Mouse (Mus musculus) intestine, postnatal 0 days (tissue): ENCODE results near the gene Nid2. TPM values are rescaled to one million over a fixed set of nuclear protein-coding genes. Genes with fewer than 3 reads are reported as not detected.

Experiments
- ATAC-seq: fragments of 200-750 bp; cut with Nextera tagmentation; 2 replicates; pipeline ENCODE4 v1.8.0; 2017; ENCODE audit warnings: mild to moderate bottlenecking, moderate TSS enrichment, moderate library complexity
- H3K27ac ChIP-seq: fragments of 300-500 bp; sonication (generic); 2 replicates; pipeline ENCODE4 v1.5.1; 2014; ENCODE audit warnings: mild to moderate bottlenecking, low read depth, low read length, moderate library complexity
- H3K27me3 ChIP-seq: fragments of 300-500 bp; sonication (generic); replicated peaks from 2 replicates; pipeline ENCODE4 v1.6.1; 2014; ENCODE audit warnings: low read length, mixed read lengths; ENCODE audit not compliant: control insufficient read depth, insufficient read depth
- H3K36me3 ChIP-seq: fragments of 300-500 bp; sonication (generic); 2 replicates; pipeline ENCODE4 v1.6.1; 2014; ENCODE audit warnings: mild to moderate bottlenecking, moderate library complexity; ENCODE audit not compliant: control insufficient read depth, insufficient read depth
- H3K4me1 ChIP-seq: fragments of 300-500 bp; sonication (generic); replicated peaks from 2 replicates; pipeline ENCODE4 v1.6.1; 2014; ENCODE audit warnings: antibody characterized with exemption, low read length, mixed read lengths; ENCODE audit not compliant: control insufficient read depth, insufficient read depth
- H3K4me2 ChIP-seq: fragments of 300-500 bp; sonication (generic); replicated peaks from 2 replicates; pipeline ENCODE4 v1.6.1; 2014; ENCODE audit warnings: low read depth, mild to moderate bottlenecking, moderate library complexity
- H3K4me3 ChIP-seq: fragments of 300-500 bp; sonication (generic); 2 replicates; pipeline ENCODE4 v1.5.1; 2014; ENCODE audit warnings: low read depth, low read length
- H3K9ac ChIP-seq: fragments of 300-500 bp; sonication (generic); 2 replicates; pipeline ENCODE4 v1.6.1; 2014; ENCODE audit warnings: mild to moderate bottlenecking, low read depth, low read length
- H3K9me3 ChIP-seq: fragments of 300-500 bp; sonication (generic); 2 replicates; pipeline ENCODE4 v1.6.1; 2016; ENCODE audit warnings: mixed run types; ENCODE audit not compliant: control insufficient read depth
- CTCF ChIP-seq: sonication (generic); IDR thresholded peaks from 2 replicates; pipeline ENCODE4 v1.5.1; 2016; ENCODE audit warnings: low read depth, mild to moderate bottlenecking, control low read depth, antibody characterized with exemption, moderate library complexity
- WGBS: fragments of 180-500 bp; shearing (Covaris S2); extraction: QIAGEN DNeasy Blood & Tissue Kit; methylation state at CpG from one replicate; pipeline ENCODE4 v1.1.7; 2014; 5-methylcytosine and 5-hydroxymethylcytosine counted together
- polyA plus RNA-seq: library from polyadenylated mRNA; unstranded; fragments of >200 nt; fragmentation: Nextera tagmentation; extraction: Ambion mirVana; gene quantifications from 2 replicates; pipeline ENCODE4 v1.2.1, GENCODE M21; 2015

The Nid2 gene
- polyA plus RNA-seq, 1 experiment from 2014 or later, result 20.0 TPM

DNA sequence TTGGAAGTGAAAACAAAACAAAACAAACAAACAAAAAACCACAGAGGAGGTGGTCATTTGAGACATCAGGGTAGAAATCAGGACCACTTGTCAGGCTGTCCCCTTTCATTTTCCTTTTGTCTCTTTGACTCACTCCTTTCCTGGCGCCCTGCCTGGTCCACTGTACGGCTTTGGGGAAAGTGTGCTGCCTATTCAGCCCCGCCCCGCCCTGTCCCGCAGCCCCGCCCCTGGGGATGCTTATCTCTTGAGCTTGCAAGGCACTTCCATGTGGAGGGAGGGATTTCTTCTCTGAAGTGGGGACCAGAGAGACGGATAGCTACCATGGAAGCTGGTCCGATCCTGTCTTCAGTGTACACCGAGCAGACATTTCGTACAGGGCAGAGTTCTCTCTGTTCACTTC, 52.6 kb downstream of the Nid2 start:
- no peaks in the 10 kb centered on the region for H3K27me3 ChIP-seq
- 49% methylated on average over 10 of the region's 10 CpGs for WGBS
- H3K4me1 ChIP-seq, result no peaks in the 10 kb centered on the region
- H3K27ac ChIP-seq, result no peak overlapping the region
- TF ChIP-seq CTCF, result no peak
- no peak overlapping the region for H3K4me3 ChIP-seq
- H3K9me3 ChIP-seq, result no peaks in the 10 kb centered on the region
- H3K4me2 ChIP-seq, result no peak overlapping the region
- ATAC-seq, result no peak
- no peak overlapping the region for H3K9ac ChIP-seq
- H3K36me3 ChIP-seq, result peaks cover 38% of the 10 kb centered on the region

GRCm38 (mm10) chr14:19807339-19807738, 56.3 kb downstream of the Nid2 start:
- 79% methylated on average over 3 of the region's 3 CpGs for WGBS
- Histone ChIP-seq H3K9me3 (no peaks in the 10 kb centered on the region), H3K27me3 (no peaks in the 10 kb centered on the region), H3K4me3 (no peak overlapping the region), H3K36me3 (peaks cover 37% of the 10 kb centered on the region), H3K27ac (no peak overlapping the region), H3K4me1 (no peaks in the 10 kb centered on the region), H3K4me2 (no peak overlapping the region), H3K9ac (no peak overlapping the region)
- no peak for TF ChIP-seq CTCF
- ATAC-seq, result no peak

DNA sequence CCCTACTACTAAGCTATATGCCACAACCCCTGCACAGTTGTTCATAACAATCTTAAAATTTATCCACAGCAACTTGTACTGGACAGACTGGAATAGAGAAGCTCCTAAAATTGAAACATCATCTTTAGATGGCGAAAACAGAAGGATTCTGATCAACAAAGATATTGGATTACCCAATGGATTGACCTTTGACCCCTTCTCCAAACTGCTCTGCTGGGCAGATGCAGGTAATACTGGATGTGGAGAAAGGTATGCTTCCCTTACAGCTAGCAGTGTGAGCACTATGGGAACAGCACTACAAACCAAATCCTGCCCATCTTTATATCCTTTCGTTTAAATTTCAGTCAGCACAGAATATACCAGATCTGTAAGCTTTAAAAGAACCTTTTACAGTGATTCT, 56.8 kb downstream of the Nid2 start:
- no peak for ATAC-seq
- 86% methylated on average over 2 of the region's 2 CpGs for WGBS
- H3K27me3 ChIP-seq, result no peaks in the 10 kb centered on the region
- H3K4me2 ChIP-seq, result no peak overlapping the region
- no peak overlapping the region for H3K27ac ChIP-seq
- H3K4me1 ChIP-seq, result no peaks in the 10 kb centered on the region
- TF ChIP-seq CTCF, result no peak
- H3K36me3 ChIP-seq, result peaks cover 42% of the 10 kb centered on the region
- H3K4me3 ChIP-seq, result no peak overlapping the region
- H3K9me3 ChIP-seq, result no peaks in the 10 kb centered on the region
- H3K9ac ChIP-seq, result no peak overlapping the region

DNA sequence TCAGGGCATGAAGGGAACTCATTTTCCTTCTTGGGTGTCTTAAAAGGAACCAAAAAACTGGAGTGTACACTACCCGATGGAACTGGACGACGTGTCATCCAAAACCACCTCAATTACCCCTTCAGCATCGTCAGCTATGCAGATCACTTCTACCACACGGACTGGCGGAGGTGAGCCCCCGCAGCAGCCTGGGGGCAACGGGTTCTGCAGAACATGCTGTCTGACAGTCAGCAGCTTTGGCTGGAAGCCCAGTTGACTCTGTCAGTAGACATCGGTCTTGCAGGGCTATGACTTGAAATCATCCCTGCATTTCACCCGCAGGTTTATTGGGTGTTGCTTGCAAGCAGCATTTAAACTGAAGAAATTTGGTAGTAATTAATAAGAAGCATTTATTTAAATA, 58.9 kb downstream of the Nid2 start:
- H3K4me3 ChIP-seq, result no peak overlapping the region
- H3K4me1 ChIP-seq, result no peaks in the 10 kb centered on the region
- 77% methylated on average over 10 of the region's 10 CpGs for WGBS
- ATAC-seq, result no peak
- H3K9ac ChIP-seq, result no peak overlapping the region
- H3K36me3 ChIP-seq, result peaks cover 52% of the 10 kb centered on the region
- no peak overlapping the region for H3K27ac ChIP-seq
- no peaks in the 10 kb centered on the region for H3K27me3 ChIP-seq
- no peak overlapping the region for H3K4me2 ChIP-seq
- H3K9me3 ChIP-seq, result no peaks in the 10 kb centered on the region
- no peak for TF ChIP-seq CTCF

DNA sequence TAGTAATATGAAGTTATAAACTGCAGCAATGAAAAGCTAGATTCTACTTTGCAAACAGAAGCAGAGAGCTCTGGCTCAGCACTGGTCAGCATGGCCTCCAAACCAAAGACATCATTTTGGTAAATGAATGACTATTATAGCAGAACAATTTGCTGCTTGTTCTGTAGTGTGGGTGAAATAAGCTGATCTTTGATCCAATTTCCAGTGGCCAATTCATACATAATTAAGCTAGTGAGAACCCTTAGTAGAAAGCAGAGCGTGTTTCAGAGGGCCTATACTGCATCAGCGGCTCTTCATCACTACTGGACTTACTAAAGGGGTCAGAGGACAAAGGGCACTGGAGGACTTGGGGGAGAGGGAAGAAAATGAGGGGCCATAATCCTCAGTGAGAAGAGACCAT, 62.0 kb downstream of the Nid2 start:
- Histone ChIP-seq H3K4me1 (no peaks in the 10 kb centered on the region), H3K36me3 (peaks cover 61% of the 10 kb centered on the region), H3K4me2 (no peak overlapping the region), H3K27ac (no peak overlapping the region; the same call in 1 of the 2 replicates), H3K4me3 (no peak overlapping the region), H3K9me3 (no peaks in the 10 kb centered on the region), H3K27me3 (no peaks in the 10 kb centered on the region), H3K9ac (no peak overlapping the region)
- WGBS, result 75% methylated on average over 2 of the region's 2 CpGs
- no peak for TF ChIP-seq CTCF
- ATAC-seq, result no peak

DNA sequence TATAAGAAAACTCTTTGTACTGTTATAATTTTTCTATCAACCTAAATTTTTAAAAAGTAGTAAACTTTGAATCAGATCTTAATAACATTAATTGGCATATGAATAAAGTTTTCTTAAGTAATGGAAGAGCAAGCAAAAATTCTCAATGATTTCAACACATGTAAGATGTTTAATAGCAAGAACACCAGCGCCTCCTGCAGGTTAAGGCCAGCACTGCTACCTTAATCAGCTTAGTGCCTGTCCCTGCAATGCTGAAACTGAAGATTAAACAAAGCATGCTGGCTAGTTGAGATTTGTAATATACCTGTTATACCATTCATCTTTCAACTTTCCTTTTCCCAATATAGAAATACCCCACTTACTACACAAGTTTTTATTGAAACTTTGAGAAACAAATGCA, 66.9 kb downstream of the Nid2 start:
- H3K27ac ChIP-seq, result no peak overlapping the region
- peaks cover 57% of the 10 kb centered on the region for H3K36me3 ChIP-seq
- no peaks in the 10 kb centered on the region for H3K9me3 ChIP-seq
- H3K27me3 ChIP-seq, result no peaks in the 10 kb centered on the region
- no peak overlapping the region for H3K9ac ChIP-seq
- WGBS, result 12% methylated on average over 1 of the region's 1 CpGs
- TF ChIP-seq CTCF, result peak; percentile 91
- no peak overlapping the region for H3K4me2 ChIP-seq
- H3K4me1 ChIP-seq, result no peaks in the 10 kb centered on the region
- no peak for ATAC-seq
- H3K4me3 ChIP-seq, result no peak overlapping the region

- Histone ChIP-seq H3K27me3 (no peaks in the 10 kb centered on the region), H3K4me3 (no peak overlapping the region), H3K36me3 (peaks cover 27% of the 10 kb centered on the region), H3K9ac (no peak overlapping the region), H3K27ac (no peak overlapping the region), H3K4me1 (no peaks in the 10 kb centered on the region), H3K9me3 (no peaks in the 10 kb centered on the region), H3K4me2 (no peak overlapping the region)
- TF ChIP-seq CTCF, result no peak
- WGBS, result 97% methylated on average over 5 of the region's 5 CpGs
- ATAC-seq, result no peak
Measured at GRCm38 (mm10) chr14:19821686-19822085, 70.6 kb downstream of the Nid2 start.
